Mouse (Mus musculus): Measurements from ENCODE around the gene Cd82.

Cd82 gene

GRCm38 (mm10) chr2:93443106-93443505 lies 19.8 kb downstream of the Cd82 start:
- no peak for DNase-seq

- no peak for DNase-seq
Measured at GRCm38 (mm10) chr2:93439812-93440559, 23.0 kb downstream of the Cd82 start.

GRCm38 (mm10) chr2:93439352-93439771 lies 23.6 kb downstream of the Cd82 start:
- no peak for DNase-seq

- no peak for DNase-seq
Measured at GRCm38 (mm10) chr2:93438335-93438734, 24.6 kb downstream of the Cd82 start.

GRCm38 (mm10) chr2:93435577-93435976 lies 27.4 kb downstream of the Cd82 start:
- DNase-seq, result no peak

- no peak for DNase-seq
Measured at GRCm38 (mm10) chr2:93434896-93435295, 28.0 kb downstream of the Cd82 start.

GRCm38 (mm10) chr2:93433543-93433942 lies 29.4 kb downstream of the Cd82 start:
- DNase-seq, result no peak

GRCm38 (mm10) chr2:93432600-93433389 lies 30.1 kb downstream of the Cd82 start:
- DNase-seq, result no peak

GRCm38 (mm10) chr2:93431575-93432325 lies 31.2 kb downstream of the Cd82 start:
- DNase-seq, result no peak

- DNase-seq, result no peak
Measured at GRCm38 (mm10) chr2:93430993-93431392, 31.9 kb downstream of the Cd82 start.

- DNase-seq, result no peak
Measured at GRCm38 (mm10) chr2:93428004-93428531, 34.9 kb downstream of the Cd82 start.

- no peak for DNase-seq
Measured at GRCm38 (mm10) chr2:93427000-93427715, 35.8 kb downstream of the Cd82 start.

- DNase-seq, result no peak
Measured at GRCm38 (mm10) chr2:93425810-93426209, 37.1 kb downstream of the Cd82 start.

- DNase-seq, result no peak
Measured at GRCm38 (mm10) chr2:93424307-93424984, 38.5 kb downstream of the Cd82 start.

- DNase-seq, result peak; percentile 73 to 75
Measured at GRCm38 (mm10) chr2:93421320-93421719, 41.6 kb downstream of the Cd82 start.

- DNase-seq, result no peak
Measured at GRCm38 (mm10) chr2:93419971-93420370, 43.0 kb downstream of the Cd82 start.

GRCm38 (mm10) chr2:93418396-93418795 lies 44.5 kb downstream of the Cd82 start:
- peak; percentile 88 to 90 for DNase-seq

GRCm38 (mm10) chr2:93416874-93417709 lies 45.8 kb downstream of the Cd82 start:
- DNase-seq, result no peak

GRCm38 (mm10) chr2:93415281-93415680 lies 47.7 kb downstream of the Cd82 start:
- peak in 1 of 2 experiments; percentile 37 for DNase-seq

- no peak for DNase-seq
Measured at GRCm38 (mm10) chr2:93414163-93414562, 48.8 kb downstream of the Cd82 start.
